Mouse (Mus musculus) embryonic stem cell, embryonic (primary cell): ENCODE results near the gene Srp54c.

Experiments used
- CTCF ChIA-PET, 4 experiments: fragments of 300-600 bp in 2 of 4; fragments of 350-600 bp in 2 of 4; sonication (Branson Sonifier 250); formaldehyde crosslinking; loops; one replicate each; lab custom pipeline; 2022; ENCODE audit warnings: inconsistent platforms in 2 of 4; lab: Charles Lee
- POLR2A ChIA-PET, 4 experiments: fragments of 300-600 bp in 2 of 4; fragments of 350-600 bp in 2 of 4; sonication (Branson Sonifier 250); formaldehyde crosslinking; loops; one replicate each; lab custom pipeline; 2022; ENCODE audit warnings: antibody characterized with exemption in 4 of 4, inconsistent platforms in 1 of 4; lab: Charles Lee

Gene Srp54c

GRCm38 (mm10) chr12:55306371-55306770 lies 76.4 kb downstream of the Srp54c start:
- CTCF ChIA-PET = interaction anchor here in 1 of 4 experiments (0.6 kb wide), 1 partner anchor 18 kb away, joined by 5 read pairs; no protein-coding TSS in a partner anchor
- POLR2A ChIA-PET = interaction anchor here in 1 of 4 experiments (1.1 to 1.3 kb wide), 3 partner anchors 80 to 199 kb away, joined by 3 to 4 read pairs (median 4); partner anchors contain the start of gene Nfkbia

DNA sequence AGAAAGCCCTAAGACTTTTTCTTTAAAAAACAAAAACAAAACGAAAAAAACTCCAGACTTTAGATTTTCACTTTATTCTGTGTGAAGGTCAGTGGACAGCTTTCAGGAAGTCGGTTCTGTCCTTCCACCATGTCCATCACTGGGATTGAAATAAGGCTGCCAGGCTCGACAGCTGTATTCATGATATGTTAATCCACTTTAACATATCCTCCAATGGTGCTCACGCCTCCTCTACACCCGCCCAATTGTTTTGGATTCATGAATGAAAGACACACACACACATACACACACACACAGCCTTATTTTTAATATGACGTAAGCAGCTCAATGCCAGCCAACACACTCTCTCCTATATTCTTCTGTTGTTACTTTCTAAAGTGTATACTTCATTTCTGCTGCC lies 77.6 kb downstream of the Srp54c start:
- POLR2A ChIA-PET = interaction anchor here in 3 of 4 experiments (0.7 to 1.6 kb wide), 5 partner anchors 9 to 360 kb away, joined by 3 to 4 read pairs (median 3); partner anchors contain the start of gene Psma6 (in 1 of the 3)
- CTCF ChIA-PET = no interaction called here

- CTCF ChIA-PET = no interaction called here
- POLR2A ChIA-PET = interaction anchor here in 1 of 4 experiments (2.9 kb wide), 1 partner anchor 187 kb away, joined by 17 read pairs; no protein-coding TSS in a partner anchor
Observed at GRCm38 (mm10) chr12:55308731-55309130, 78.8 kb downstream of the Srp54c start.

DNA sequence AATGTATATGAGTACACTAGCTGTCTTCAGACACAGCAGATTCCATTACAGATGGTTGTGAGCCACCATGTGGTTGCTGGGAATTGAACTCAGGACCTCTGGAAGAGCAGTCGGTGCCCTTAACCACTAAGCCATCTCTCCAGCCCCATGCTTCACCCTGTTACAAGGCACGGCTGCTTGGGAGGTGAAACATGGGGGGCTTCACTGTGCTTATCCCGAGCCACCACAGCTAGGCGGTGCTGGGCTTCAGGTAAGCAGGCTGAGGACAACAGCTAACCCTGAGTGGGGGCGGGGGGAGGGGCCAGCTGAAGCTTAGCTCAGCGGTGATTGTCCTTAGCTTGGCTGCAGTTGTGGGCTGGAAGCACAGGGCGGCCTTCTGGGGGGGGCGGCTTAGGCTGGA lies 79.5 kb downstream of the Srp54c start:
- CTCF ChIA-PET = interaction anchor here in 2 of 4 experiments (0.6 to 1.1 kb wide), 3 partner anchors 12 to 185 kb away, joined by 3 to 5 read pairs (median 4); no protein-coding TSS in a partner anchor
- POLR2A ChIA-PET = interaction anchor here in 3 of 4 experiments (0.6 to 5.2 kb wide), 14 partner anchors 7 to 527 kb away, joined by 3 to 46 read pairs (median 4); partner anchors contain the start of genes Brms1l (in 1 of the 3), Nfkbia (in 1 of the 3), Ppp2r3c (in 1 of the 3) and Ralgapa1 (in 1 of the 3)

- ChIA-PET CTCF (interaction anchor here (0.5 to 1.5 kb wide), 5 partner anchors 8 to 519 kb away, joined by 3 read pairs; partner anchors contain the start of gene Ppp2r3c (in 1 of the 4)), POLR2A (interaction anchor here in 3 of 4 experiments (0.6 to 5.2 kb wide), 20 partner anchors 9 to 525 kb away, joined by 3 to 46 read pairs (median 4); partner anchors contain the start of genes Ppp2r3c (in 3 of the 3) and Brms1l (in 1 of the 3))
Observed at GRCm38 (mm10) chr12:55311841-55312240, 81.9 kb downstream of the Srp54c start.
